Mouse (Mus musculus): Measurements from ENCODE around the gene Cybc1.

Cybc1 gene

GRCm38 (mm10) chr11:121216831-121217230 lies 12.3 kb downstream of the Cybc1 start:
- no peak for DNase-seq (ENCODE audit: low read depth)

DNA sequence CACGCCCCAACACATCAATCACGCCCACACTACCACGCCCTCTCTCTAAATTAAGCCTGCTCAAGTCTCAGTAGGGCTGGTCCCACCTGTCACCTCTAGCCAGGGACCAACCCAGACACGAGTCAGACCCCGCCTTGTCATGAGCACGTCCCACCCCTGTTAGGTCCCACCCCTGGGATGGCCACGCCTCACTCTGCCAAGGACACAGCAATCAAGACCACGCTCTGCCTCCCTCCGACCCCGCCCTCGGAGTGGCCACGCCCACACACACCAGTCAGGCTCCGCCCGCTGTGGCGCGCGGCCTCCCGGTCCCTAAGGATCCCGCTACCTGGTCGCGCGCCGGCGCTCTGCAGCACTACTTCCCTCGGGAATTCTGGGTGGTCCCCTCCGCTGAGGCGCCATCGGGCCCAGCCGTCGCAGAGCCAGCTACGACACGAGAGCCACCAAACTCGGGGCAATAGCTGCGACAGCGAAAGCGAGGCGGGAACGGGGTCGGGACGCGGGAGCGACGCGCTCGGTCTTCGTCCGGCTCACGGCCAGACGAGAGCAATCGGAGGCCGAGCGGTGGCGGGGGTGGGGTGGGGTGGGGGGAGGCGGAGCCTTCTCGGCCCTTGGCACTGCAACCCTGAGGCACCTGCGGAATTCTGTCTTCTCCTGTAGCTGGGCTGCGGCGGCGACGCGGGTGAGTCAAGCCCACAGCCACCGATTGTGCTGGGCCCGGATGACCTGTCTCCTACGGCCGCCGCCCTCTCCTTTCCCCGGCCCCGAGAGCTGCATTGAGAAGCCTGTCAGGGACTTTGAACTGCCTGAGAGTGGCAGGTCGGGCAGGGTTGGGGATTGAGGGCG lies 24.7 kb downstream of the Cybc1 start, which contains the start of the genes Hexdc and Ogfod3:
Gene Hexdc (plus strand): TSS at position 273 of the 846 bp plus-strand sequence.
Gene Ogfod3 (minus strand): TSS at position 551 of the 846 bp plus-strand sequence.
- DNase-seq (ENCODE audit: low read depth): peak; percentile 99

GRCm38 (mm10) chr11:121203859-121204160 lies 25.3 kb downstream of the Cybc1 start:
- no peak for DNase-seq (ENCODE audit: low read depth)

- DNase-seq (ENCODE audit: low read depth): peak; percentile 78
Measured at GRCm38 (mm10) chr11:121201436-121202198, 27.5 kb downstream of the Cybc1 start.

GRCm38 (mm10) chr11:121200781-121201180 lies 28.3 kb downstream of the Cybc1 start:
- no peak for DNase-seq (ENCODE audit: low read depth)

- DNase-seq (ENCODE audit: low read depth): no peak
Measured at GRCm38 (mm10) chr11:121199851-121200250, 29.3 kb downstream of the Cybc1 start.

DNA sequence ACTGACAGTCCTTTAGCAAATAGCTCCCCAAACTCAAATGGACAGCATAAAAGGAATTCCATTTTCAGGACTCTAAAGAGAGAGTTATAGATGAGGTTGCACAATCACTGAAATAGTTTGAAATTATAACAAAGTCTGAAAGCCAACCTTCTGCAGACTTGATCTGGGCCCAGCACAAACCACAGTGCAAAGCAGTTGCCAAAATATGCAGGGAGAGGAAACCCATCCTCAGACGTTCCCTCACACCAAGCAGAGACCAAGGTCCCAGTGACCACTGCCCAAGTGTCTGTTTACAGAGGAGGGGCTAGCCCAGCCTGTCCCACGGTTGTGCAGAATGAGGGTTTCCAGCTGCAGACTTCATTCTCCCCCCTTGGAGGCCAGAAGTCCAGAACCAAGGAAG lies 30.5 kb downstream of the Cybc1 start:
- no peak for DNase-seq (ENCODE audit: low read depth)

- DNase-seq (ENCODE audit: low read depth): no peak
Measured at GRCm38 (mm10) chr11:121193415-121193814, 35.7 kb downstream of the Cybc1 start.

- DNase-seq (ENCODE audit: low read depth): no peak
Measured at GRCm38 (mm10) chr11:121192742-121193141, 36.4 kb downstream of the Cybc1 start.

DNA sequence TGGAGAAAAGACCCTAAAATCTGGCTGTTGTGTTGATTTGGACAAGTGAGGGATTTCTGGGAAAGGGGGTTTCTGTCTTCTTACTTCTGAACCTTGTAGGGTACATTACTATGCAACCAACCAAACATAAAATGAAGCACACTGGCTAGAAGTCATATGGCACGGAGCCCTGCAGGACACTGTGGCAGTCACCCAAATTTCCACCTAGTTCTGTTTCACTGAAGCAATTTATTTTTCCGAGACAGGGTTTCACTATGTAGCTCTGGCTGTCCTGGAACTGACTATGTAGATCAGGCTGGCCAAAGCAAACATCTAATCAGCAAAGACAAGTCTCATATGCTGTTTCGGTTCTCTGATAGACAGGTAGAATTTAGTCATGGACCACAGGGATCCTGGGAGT lies 39.4 kb downstream of the Cybc1 start:
- no peak for DNase-seq (ENCODE audit: low read depth)

GRCm38 (mm10) chr11:121176285-121177270 lies 52.5 kb downstream of the Cybc1 start:
- DNase-seq (ENCODE audit: low read depth): peak; percentile 63

- no peak for DNase-seq (ENCODE audit: low read depth)
Measured at GRCm38 (mm10) chr11:121174234-121174633, 54.9 kb downstream of the Cybc1 start.

DNA sequence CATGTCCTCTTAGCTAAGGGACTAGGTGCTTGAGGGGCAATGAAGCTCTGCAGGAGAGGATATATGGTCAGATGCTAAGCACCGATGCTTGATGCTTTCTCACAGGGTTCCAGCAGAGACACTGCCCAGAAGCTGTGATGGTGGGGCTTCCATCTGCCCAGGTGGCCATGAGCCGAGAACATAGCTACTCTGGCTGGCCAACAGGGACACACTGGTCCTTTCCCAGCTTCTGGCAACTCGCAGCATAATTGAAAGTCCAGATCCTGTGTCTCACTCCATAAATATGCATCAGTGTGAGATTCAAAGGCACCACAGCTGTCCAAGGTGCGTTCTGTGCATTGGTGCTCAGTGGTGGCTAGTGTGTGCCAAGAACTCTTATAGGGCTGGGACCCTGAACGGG lies 55.9 kb downstream of the Cybc1 start:
- no peak for DNase-seq (ENCODE audit: low read depth)

All from 416B (cell line).